Mouse (Mus musculus): Measurements from ENCODE around the gene Ccpg1. TPM values are rescaled to one million over a fixed set of nuclear protein-coding genes. Genes with fewer than 3 reads are reported as not detected.

The Ccpg1 gene
- polyA plus RNA-seq, 1 experiment from 2014 or later, result 22.9 TPM

GRCm38 (mm10) chr9:73040080-73040479, 54.9 kb downstream of the Ccpg1 start, which contains the start of gene Pigb:
TSS of gene Pigb (minus strand) at chr9:73040378.
- Histone ChIP-seq H3K4me1 (replicated peaks; ENCODE audit: control insufficient read depth, insufficient read depth) (no peaks in the 10 kb centered on the region; the same call in 1 of the 2 replicates), H3K27me3 (ENCODE audit: control insufficient read depth, insufficient read depth, low read length) (no peaks in the 10 kb centered on the region), H3K9ac (ENCODE audit: low read length) (peak within 1 kb of the TSS; percentile 84), H3K36me3 (ENCODE audit: control insufficient read depth, insufficient read depth, low read length) (no peaks in the 10 kb centered on the region), H3K27ac (replicated peaks) (peak within 1 kb of the TSS; percentile 80), H3K9me3 (ENCODE audit: control insufficient read depth, low read length) (no peaks in the 10 kb centered on the region), H3K4me2 (replicated peaks; ENCODE audit: low read depth) (peak within 1 kb of the TSS; percentile 72), H3K4me3 (ENCODE audit: low read depth, low read length) (peak within 1 kb of the TSS; percentile 75)
- TF ChIP-seq EP300 (optimal IDR thresholded peaks at IDR 0.05) (no peak), CTCF (IDR thresholded peaks at IDR 0.05; ENCODE audit: low read depth) (no peak)
- DNase-seq (ENCODE audit: low spot score) (no peak), ATAC-seq (ENCODE audit: low FRiP score, low TSS enrichment) (no peak)
- 29% methylated on average over 6 of the region's 6 CpGs for WGBS

GRCm38 (mm10) chr9:73044146-73045079, 59.2 kb downstream of the Ccpg1 start, which contains the start of gene Rab27a:
TSS of gene Rab27a (plus strand) at chr9:73044854.
- Histone ChIP-seq H3K4me3 (ENCODE audit: low read depth, low read length) (peak within 1 kb of the TSS; percentile 54), H3K27me3 (ENCODE audit: control insufficient read depth, insufficient read depth, low read length) (no peaks in the 10 kb centered on the region), H3K36me3 (ENCODE audit: control insufficient read depth, insufficient read depth, low read length) (no peaks in the 10 kb centered on the region), H3K9me3 (ENCODE audit: control insufficient read depth, low read length) (no peaks in the 10 kb centered on the region), H3K9ac (ENCODE audit: low read length) (peak within 1 kb of the TSS; percentile 69), H3K4me1 (replicated peaks; ENCODE audit: control insufficient read depth, insufficient read depth) (no peaks in the 10 kb centered on the region; the same call in 1 of the 2 replicates), H3K4me2 (replicated peaks; ENCODE audit: low read depth) (peak within 1 kb of the TSS; percentile 94), H3K27ac (replicated peaks) (peak within 1 kb of the TSS; percentile 73)
- peak; percentile 82 for ATAC-seq (ENCODE audit: low FRiP score, low TSS enrichment)
- TF ChIP-seq EP300 (optimal IDR thresholded peaks at IDR 0.05) (no peak), CTCF (IDR thresholded peaks at IDR 0.05; ENCODE audit: low read depth) (peak; percentile 97)
- peak; percentile 89 for DNase-seq (ENCODE audit: low spot score)
- WGBS, result 2% methylated on average over 41 of the region's 41 CpGs

DNA sequence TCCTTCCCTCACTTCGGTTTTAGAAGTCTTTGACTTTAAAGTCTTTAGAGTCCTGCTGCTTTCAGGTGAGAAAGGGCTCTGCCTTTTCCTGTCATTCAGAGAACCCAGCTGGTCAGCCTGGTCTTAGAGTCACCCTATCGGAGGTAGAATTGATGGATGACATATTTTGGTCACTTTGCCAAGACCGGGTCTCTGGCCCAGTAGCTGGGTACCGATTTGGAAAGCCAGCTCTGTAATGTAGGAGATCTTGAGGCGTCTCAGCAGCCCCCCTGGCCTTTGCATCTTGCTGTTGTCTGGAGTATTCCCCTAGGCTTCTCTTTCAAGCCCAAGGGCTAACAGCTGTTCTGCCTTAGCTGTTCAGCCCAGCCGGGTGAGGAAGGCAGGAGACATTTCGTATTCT, 60.0 kb downstream of the Ccpg1 start:
- ATAC-seq (ENCODE audit: low FRiP score, low TSS enrichment), result no peak
- H3K9ac ChIP-seq (ENCODE audit: low read length), result peak overlapping the region; percentile 69
- no peaks in the 10 kb centered on the region for H3K27me3 ChIP-seq (ENCODE audit: control insufficient read depth, insufficient read depth, low read length)
- H3K4me3 ChIP-seq (ENCODE audit: low read depth, low read length), result peak overlapping the region; percentile 54
- peak overlapping the region; percentile 73 for H3K27ac ChIP-seq (replicated peaks)
- peak; percentile 23 for DNase-seq (ENCODE audit: low spot score)
- H3K9me3 ChIP-seq (ENCODE audit: control insufficient read depth, low read length), result no peaks in the 10 kb centered on the region
- peak overlapping the region; percentile 94 for H3K4me2 ChIP-seq (replicated peaks; ENCODE audit: low read depth)
- H3K4me1 ChIP-seq (replicated peaks; ENCODE audit: control insufficient read depth, insufficient read depth), result no peaks in the 10 kb centered on the region; the same call in 1 of the 2 replicates
- WGBS, result 5% methylated on average over 7 of the region's 7 CpGs
- H3K36me3 ChIP-seq (ENCODE audit: control insufficient read depth, insufficient read depth, low read length), result no peaks in the 10 kb centered on the region
- no peak for TF ChIP-seq EP300 (optimal IDR thresholded peaks at IDR 0.05)
- TF ChIP-seq CTCF (IDR thresholded peaks at IDR 0.05; ENCODE audit: low read depth), result no peak

DNA sequence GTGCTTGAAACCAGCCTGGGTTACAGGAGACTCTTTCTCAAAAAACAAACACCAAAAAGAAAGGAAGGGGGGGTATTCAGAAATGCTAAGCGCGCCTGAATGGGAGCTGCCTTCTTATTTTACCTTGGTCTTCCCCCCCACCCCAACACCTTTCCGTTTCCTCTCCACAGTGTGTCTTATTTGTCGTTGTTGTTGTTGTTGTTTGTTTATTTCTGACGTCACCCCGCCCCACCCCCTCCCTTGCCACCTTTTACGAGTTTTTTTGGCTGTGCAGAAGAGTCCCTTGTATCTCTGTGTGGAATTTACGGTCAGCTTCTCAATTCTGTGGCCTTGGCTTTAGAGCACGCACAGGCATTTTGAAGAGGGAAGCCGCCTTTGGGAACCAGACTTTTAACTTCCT, 60.5 kb downstream of the Ccpg1 start:
- no peaks in the 10 kb centered on the region for H3K4me1 ChIP-seq (replicated peaks; ENCODE audit: control insufficient read depth, insufficient read depth)
- H3K27me3 ChIP-seq (ENCODE audit: control insufficient read depth, insufficient read depth, low read length), result no peaks in the 10 kb centered on the region
- no peak for ATAC-seq (ENCODE audit: low FRiP score, low TSS enrichment)
- no peaks in the 10 kb centered on the region for H3K36me3 ChIP-seq (ENCODE audit: control insufficient read depth, insufficient read depth, low read length)
- H3K9me3 ChIP-seq (ENCODE audit: control insufficient read depth, low read length), result no peaks in the 10 kb centered on the region
- no peak for DNase-seq (ENCODE audit: low spot score)
- H3K4me3 ChIP-seq (ENCODE audit: low read depth, low read length), result peak overlapping the region; percentile 54
- H3K27ac ChIP-seq (replicated peaks), result no peak overlapping the region
- no peak overlapping the region; the same call in 1 of the 2 replicates for H3K9ac ChIP-seq (ENCODE audit: low read length)
- peak overlapping the region; percentile 94 for H3K4me2 ChIP-seq (replicated peaks; ENCODE audit: low read depth)
- WGBS, result 64% methylated on average over 10 of the region's 10 CpGs
- no peak for TF ChIP-seq EP300 (optimal IDR thresholded peaks at IDR 0.05)
- TF ChIP-seq CTCF (IDR thresholded peaks at IDR 0.05; ENCODE audit: low read depth), result no peak

DNA sequence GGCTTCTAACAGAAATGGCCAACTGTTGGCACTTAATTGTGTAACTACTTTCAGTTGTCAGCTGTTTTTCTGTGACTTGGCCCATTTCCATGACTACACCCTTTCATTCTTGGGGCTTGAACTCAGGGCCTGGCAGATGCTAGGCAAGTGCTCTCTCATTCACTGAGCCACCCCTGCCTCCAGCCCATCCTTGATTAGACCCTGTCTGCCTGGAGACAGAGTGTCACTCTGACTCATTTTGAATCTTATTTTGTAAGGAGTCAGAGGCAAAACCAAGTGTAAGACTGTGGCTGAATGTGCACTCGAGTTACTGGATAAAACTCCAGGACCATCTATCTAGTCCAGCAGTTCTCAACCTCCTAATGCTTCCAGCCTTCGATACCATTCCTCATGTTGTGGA, 62.7 kb downstream of the Ccpg1 start:
- no peak for ATAC-seq (ENCODE audit: low FRiP score, low TSS enrichment)
- WGBS, result 85% methylated on average over 2 of the region's 2 CpGs
- no peaks in the 10 kb centered on the region for H3K27me3 ChIP-seq (ENCODE audit: control insufficient read depth, insufficient read depth, low read length)
- no peak for DNase-seq (ENCODE audit: low spot score)
- H3K9me3 ChIP-seq (ENCODE audit: control insufficient read depth, low read length), result no peaks in the 10 kb centered on the region
- no peaks in the 10 kb centered on the region for H3K4me1 ChIP-seq (replicated peaks; ENCODE audit: control insufficient read depth, insufficient read depth)
- H3K36me3 ChIP-seq (ENCODE audit: control insufficient read depth, insufficient read depth, low read length), result no peaks in the 10 kb centered on the region
- no peak overlapping the region for H3K9ac ChIP-seq (ENCODE audit: low read length)
- no peak overlapping the region for H3K4me3 ChIP-seq (ENCODE audit: low read depth, low read length)
- H3K4me2 ChIP-seq (replicated peaks; ENCODE audit: low read depth), result no peak overlapping the region
- no peak overlapping the region for H3K27ac ChIP-seq (replicated peaks)
- TF ChIP-seq CTCF (IDR thresholded peaks at IDR 0.05; ENCODE audit: low read depth) (no peak), EP300 (optimal IDR thresholded peaks at IDR 0.05) (no peak)

DNA sequence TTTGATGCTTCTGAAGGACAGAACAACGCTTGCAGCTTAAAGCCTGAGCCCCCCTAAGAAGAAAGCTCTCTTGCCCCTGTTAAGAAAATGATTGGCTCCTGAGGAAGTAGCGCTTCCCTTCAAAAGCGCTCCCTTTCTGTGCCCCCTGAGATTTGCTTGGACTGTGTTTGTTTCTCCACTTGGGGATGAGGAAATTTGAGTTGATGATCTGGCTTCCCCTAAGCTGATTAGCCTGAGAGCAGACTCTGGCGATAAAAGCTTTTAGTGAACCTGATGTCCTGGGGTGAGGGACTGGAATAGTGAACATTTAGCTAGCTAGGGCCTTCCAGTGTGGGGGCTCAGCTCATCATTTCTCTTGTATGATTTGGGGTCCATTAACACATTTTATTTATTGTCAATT, 63.7 kb downstream of the Ccpg1 start:
- Histone ChIP-seq H3K27me3 (ENCODE audit: control insufficient read depth, insufficient read depth, low read length) (no peaks in the 10 kb centered on the region), H3K4me1 (replicated peaks; ENCODE audit: control insufficient read depth, insufficient read depth) (no peaks in the 10 kb centered on the region), H3K4me3 (ENCODE audit: low read depth, low read length) (no peak overlapping the region), H3K9me3 (ENCODE audit: control insufficient read depth, low read length) (no peaks in the 10 kb centered on the region), H3K4me2 (replicated peaks; ENCODE audit: low read depth) (no peak overlapping the region), H3K9ac (ENCODE audit: low read length) (no peak overlapping the region), H3K27ac (replicated peaks) (no peak overlapping the region), H3K36me3 (ENCODE audit: control insufficient read depth, insufficient read depth, low read length) (no peaks in the 10 kb centered on the region)
- no peak for TF ChIP-seq CTCF (IDR thresholded peaks at IDR 0.05; ENCODE audit: low read depth)
- no peak for TF ChIP-seq EP300 (optimal IDR thresholded peaks at IDR 0.05)
- DNase-seq (ENCODE audit: low spot score), result no peak
- ATAC-seq (ENCODE audit: low FRiP score, low TSS enrichment), result no peak
- 39% methylated on average over 4 of the region's 4 CpGs for WGBS
